Mouse (Mus musculus) CD4-positive helper T cell, adult 2 months (primary cell): ENCODE results near the gene Fam213a.

Source experiments
- DNase-seq: peaks from one replicate; pipeline ENCODE4 v3.0.0-alpha.2; 2012; ENCODE audit warnings: low read depth, missing footprints, low spot score

Fam213a gene

DNA sequence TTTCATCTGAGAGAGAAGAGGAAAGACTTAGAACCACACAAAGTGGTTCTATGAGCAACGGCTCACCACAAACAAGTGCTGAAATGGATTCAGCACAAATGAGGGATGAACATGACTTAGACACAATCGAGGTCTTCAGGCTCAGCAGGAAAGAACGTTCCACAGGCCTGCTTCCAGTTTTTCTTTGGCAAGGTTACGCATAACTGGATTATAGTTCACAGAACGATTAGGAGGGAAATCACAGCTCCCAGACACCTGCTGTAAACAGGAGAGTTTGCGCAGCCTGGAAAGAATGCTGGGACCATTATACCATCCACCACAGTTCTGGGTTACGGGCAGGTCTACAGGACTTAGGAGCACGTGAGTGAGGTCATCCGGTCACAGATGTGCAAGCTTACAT, 7.9 kb downstream of the Fam213a start:
- DNase-seq: no peak

DNA sequence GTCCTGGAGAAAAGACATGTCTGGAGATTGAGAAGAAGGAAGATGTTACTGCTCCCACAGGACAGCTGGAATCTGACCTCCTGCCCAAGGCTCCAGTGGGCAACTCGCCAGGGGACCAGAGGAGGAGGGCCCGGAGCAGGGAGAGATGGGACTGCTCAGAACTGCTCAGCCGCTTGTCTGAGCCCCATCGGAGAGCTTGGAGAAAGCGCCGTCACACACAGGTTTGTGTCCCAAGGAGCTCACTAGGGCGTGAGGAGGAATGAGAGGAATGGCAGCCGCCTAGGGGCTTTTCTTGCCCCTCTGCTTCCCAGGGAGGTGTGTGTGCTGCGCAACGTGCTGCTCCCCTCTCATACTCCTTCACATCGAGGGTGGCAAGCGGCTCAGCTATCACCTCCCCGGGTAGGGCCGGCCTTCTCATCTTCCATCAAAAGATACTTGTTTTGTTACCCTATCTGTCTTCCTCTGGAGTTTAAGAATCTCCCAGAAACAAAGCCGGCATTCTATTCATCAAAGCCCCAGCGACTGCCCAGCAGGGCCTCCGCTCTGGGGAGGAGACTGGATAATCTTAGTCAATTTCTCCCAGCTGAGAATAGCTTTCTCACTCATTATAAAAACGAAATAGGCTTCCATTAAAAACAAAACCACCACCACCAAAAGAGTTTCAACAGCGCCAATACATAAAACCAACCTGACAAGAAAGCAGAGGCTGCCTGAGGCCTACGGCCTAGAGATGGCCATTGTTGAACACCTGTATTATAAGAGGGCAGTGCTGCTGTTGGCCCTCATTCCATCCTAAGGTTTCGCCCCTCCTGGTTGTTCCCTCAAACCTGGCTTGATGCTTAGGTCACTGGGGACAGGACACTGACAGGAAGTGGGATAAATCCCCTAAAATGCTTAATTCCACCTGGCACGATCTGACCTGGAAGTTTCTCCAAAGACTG, 9.1 kb downstream of the Fam213a start:
- no peak for DNase-seq

DNA sequence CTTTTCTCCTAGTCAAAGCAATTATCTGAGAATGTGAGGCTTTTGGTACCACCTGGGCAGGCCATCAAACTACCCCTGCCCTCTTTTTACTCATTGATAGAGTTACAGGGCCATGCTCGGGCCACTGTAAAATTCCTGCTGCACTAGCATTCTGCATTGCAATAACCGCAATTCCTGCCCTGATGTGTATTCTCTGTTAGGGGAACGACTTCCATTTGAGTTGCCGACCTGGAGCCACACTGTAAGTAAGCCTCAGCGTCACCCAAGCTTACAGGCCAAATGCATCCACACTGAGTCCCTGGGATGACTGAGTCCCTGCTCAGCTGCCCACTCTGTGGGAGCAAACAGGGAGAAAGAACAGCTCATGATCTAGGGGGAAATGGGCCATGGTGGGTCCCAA, 12.0 kb downstream of the Fam213a start:
- no peak for DNase-seq

DNA sequence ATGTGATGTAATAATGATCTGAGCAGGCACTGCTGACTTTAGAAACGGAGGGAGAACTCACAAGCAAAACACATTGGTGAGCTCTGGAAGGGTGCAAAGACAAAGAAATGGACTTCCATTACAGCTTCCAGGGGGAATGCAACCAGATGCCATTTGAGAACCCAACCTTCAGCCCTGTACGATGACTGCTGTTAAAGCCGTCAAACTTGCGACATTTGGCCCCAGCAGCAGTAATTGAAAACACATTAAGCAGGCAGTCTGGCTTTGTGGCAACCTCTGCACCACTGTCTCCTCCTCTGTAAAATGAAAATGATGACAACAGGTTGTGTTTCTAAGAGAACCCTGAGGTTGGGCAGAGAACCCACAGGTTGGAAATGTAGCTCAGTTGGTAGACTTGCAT, 12.8 kb downstream of the Fam213a start:
- DNase-seq: no peak

DNA sequence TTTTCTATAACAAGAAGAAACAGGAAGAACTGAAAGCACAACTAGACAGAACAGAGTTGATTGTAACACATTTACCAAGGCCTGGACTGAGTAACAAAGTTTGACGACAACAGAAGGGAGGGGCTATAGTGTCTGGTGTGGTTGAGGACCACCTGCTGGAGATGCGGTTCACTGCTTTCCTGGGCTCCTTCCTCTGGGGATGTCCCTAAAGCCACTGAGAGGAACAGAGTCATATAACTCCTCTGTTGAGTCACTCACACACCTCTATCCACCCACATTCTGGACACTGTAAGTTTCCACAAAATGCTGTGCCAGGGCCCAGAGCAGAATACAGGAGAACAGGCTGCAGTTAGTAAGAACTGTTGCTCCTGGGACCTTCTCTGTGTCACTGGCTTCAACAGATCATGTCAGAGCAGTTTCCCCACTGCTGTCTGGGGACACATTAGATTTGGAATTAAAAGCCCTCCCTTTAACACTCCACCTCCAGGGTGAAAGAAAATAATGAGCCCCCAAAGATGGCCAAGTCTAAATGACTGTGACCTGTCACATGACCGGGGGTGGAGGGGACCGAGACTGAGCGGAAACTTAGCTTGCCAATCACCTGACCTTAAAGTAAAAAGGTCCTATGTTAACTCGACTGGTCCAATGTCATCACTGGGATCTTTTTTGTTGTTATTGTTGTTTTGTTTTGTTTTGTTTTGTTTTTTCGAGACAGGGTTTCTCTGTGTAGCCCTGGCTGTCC, 13.5 kb downstream of the Fam213a start:
- DNase-seq: peak; percentile 74

DNA sequence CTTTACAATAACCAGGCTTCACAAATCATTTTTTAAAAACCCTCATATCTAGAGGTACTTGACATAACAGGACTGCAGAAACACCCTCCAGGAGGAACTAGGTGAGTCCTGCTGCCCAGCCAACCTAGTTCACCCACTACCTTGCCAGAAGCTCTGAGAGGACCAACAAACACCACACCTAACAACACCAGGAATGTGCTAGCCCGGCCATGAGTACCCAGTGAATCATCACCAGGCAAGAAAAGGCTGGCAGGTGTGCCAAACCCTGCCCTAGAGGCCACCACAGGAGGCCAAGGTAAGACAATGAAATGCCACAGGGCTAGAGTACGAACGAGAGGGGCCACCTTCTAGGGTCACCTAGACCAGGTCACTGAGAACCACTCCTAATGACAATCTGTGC, 17.4 kb downstream of the Fam213a start:
- no peak for DNase-seq

DNA sequence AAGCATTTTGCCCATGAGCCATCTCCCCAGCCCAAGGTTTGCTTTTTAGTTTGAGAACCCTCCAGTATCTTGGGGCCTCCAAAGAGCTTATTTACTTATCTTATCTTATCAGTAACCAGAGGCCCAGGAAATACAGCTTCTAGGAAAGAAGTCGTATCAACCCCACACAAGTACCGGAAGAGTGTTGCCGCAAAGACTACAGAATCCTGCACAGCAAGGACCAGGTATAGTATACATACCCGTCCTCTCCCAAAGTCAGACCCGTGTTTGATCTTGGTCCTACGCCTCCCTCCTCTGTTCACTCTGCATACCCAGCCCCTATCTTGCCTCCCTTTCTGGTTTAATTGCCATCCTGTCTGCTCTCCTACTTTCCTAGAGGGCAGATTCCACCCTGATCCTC, 21.1 kb downstream of the Fam213a start:
- DNase-seq: peak; percentile 48

DNA sequence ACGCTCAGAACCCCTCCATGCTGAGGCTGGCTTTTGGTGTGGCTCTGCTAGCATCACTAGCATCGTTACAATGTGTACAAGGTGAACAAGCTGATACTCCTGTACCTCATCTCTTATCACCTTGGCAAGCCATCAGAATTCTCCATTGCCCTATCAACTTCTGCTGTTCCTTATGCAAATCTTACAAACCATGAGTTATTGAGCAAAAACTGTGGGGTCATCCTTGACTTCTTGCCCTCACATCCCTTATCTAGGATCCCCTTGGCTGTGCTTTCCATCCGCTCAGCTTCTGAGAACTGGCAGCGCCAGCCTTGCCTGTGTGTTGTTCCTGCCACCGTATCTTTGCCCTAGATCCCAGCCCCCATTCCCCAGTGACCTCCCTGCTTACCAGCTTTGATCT, 24.8 kb downstream of the Fam213a start:
- DNase-seq: no peak

DNA sequence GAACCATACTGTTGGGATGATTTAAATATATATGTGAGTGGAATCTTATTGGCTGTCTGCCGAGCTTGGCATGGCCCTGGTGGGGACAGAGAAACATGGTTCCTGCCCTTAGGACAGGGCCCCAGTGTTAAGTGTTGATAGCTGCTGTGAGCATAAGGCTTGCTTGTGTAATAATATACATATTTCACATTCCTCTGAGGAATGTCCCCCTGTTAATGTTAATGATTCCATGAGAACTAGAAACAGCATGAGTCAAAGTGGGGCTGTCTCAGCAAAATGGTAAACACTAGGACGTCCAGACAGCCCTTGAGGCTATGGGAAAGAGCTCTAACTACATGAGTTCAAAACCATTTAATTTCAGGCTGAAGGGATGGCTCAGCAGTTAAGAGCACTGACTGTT, 26.4 kb downstream of the Fam213a start:
- DNase-seq: no peak

DNA sequence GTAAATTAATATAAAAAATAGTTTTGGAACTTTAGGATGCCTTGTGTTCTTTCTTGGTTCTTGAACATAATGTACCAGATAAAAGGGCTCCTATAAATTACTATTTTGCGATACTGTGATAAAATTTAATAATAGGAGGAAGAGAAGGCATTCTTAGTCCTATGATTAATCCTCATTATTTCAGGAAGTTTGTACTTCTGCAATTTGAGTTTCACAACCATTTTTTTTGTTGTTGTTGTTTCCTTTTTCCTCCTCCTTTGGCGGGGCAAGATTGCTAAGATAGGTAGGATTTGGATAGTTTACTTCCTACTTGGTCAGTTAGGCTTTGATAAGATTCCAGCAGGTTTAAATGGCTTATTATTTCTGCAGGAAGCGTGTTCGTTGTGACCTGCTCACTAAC, 28.0 kb downstream of the Fam213a start:
- no peak for DNase-seq

DNA sequence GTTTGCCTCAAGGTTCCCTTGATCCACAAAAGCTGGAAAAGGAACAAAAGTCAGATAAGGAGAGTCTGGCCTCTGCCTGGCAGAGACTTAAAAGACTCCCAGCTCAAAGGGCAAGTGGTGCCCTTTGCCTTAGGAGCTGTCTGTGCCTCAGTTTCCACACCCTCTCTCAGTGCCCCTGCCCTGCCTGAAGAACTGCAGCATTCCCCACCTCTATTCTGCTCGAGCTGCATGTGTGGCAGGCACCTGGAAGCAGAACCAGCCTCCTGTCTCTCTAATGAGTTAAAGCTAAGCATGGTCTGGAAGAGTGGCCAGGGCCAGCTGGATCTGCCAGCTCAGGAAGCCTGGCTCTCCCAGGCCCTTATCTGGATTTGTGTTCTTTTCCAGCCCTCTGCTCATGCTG, 33.9 kb downstream of the Fam213a start:
- no peak for DNase-seq

DNA sequence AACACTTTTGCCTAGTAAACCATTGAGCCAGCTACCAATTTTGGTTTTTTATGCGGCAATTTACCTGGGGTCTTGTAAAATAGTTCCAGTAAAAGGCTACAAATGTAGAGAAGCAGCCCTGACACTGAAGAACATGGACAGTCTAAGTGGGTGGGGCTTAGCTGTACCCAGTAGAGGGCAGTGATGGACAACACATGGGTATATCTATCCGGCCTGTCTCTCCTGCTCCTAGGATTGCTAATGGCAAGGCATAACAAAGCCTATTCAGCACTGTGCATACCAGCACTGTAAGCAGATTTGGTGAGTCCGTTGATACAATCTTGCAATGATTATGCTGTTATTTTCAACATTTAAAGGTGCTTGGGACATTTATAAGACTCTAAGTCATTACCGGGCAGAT, 34.6 kb downstream of the Fam213a start:
- no peak for DNase-seq

DNA sequence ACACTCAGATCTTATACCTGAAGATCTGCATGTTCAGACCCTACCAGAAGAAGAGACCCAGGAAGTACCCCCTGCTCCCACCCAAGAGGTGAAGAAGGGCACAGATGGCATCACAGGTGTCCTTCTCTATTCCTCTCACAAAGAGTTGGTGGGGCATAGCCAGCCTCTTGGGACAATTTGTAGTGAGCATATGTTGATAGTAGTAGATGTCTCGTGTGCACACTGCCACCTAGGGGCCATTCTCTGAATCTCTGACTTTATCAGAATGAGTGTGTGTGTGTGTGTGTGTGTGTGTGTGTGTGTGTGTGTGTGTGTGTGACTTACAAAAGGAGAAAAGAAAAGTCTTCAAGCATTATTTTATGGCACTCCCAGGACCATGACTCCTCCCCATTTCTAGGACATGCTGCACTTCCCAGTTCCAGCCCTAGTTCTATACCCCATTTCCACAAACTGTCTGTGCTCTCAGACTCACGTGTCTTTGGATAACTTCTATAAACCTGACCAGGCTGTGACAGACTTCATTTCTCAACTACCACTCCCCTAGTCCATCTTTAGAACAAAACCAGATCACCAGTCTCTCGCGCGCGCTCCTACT, 38.4 kb downstream of the Fam213a start:
- DNase-seq: peak; percentile 85

DNA sequence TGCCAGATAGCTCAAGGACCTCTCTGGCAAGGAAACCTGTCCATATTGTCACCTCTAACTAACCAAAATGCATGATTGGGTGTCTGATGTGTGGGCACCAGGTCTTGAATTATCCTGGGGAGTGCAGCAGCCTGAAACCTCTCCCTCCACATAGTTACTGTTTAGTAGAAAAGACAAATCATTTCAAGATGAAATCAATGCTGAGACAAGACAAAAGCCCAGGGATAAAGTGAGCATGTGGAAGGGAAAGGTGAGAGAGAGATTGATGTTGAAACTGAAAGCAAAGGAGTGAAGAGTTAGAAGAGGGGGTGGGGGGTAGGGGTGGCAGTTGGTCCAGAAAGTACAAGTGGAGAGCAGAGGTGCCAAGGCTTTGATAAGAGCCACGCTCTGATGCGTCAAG, 45.5 kb downstream of the Fam213a start:
- peak; percentile 58 for DNase-seq

DNA sequence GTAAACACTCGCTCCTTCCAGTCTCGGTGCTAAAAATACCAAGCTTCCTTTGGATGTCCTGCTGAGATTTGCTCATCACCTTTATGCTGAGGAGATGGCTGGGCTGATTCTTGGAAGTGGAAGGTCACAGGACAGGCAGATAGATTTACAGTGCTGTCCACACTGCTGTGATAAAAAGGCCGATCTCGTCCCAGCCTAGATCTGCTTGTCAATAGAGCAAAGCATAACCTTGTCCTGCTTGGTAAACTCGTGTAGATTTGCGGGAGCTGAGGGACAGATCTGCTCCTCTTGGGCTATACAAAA, 46.0 kb downstream of the Fam213a start:
- DNase-seq: no peak

DNA sequence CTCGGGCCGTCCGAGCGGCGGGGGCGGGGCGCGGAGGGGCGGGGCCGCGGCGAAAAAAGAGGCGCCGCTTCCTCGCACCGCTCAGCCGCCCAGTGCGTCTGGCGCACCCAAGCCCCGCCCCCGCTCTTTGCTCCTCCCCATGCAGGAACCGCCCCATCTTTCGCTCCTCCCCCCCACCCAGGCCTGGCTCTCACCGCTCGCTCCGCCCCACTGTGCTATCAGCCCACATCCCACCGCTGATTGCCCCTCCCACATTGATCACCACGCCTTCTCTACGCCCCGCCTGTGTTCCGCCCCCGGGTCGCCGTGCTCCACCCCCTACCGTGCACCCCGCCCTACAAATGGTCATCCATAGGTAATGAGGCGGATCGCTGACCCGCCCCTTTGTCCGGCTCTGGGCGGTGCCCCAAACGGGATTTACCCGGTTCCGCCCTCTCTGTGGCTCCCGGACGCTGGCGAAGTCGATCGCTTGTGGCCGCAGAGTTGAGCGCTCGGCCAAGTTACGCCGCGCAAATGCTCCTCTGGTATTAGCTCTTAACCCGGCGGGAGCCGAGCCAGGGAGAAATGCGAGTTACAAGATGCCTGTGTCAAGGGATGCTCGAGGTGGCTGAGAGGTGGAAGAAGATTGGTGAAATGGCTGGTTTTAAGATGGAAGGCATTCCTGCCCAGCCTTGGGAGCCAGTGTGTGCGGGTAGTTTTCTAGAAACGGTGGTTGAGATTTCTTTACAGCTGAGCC, 46.6 kb downstream of the Fam213a start:
- peak; percentile 97 for DNase-seq

DNA sequence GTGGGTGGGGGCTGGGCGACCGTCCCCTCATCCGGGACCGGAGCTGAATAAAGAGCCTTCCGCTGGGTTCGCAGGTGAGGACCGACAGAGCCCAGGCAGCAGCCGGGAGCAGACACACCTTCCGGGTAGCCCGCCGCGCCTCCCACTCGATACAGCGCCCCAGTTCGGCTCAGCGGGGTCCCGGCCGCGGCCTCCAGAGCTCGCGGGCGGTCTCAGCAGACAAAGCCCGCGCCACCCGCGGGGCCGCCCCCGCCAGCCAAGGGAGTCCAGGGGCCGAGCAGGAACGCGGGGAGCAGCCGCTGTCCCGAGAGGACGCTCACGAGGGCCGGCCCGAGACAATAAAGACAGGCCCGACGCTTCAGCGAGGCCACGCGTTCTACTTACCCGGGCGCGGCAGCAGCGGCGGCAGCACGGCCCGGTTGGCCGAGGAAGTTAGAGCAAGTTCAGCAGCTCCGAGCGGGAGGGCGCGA, 47.2 kb downstream of the Fam213a start, which contains the start of gene Tspan14:
Gene Tspan14, minus strand, starts transcription at position 416 of the 470 bp plus-strand sequence.
- peak; percentile 72 for DNase-seq

DNA sequence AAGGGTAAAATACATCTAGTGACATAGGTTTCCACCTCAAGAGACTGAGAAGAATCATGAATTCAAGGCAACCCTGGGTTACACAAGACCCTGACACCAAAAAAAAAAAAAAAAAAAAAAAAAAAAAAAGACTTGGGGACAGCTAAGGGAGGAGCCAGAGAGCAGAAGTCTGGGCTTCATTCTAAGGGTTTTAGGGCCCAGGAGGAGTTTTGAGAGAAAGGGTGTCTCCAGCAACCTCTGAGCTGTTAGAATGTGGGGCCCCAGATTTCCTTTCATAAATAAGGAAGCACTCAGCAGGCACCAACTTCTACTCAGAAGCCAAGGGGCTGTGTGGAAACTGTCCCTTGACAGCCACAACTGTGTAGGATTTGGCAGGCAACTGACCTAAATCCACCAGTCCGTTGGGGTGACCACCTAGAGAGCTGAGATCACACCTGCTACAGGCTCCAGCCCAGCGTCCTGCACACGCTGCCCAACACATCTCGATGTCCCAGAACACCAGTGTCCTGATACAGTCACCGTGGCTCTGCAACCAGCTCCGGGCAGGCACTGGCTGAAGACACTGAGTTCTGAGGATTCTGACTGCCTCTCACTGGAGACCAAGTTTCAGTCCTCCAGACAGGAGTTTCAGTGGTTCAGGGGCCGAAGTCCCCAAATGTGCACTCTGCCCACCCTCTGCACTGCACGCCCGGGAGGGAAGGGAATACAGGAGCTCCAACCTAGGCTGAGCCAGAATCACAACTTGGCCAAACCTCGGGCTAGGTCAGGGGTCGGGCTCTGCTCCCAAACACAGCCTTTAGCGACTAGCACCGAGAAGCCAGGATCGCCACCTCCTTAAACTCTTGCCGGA, 47.9 kb downstream of the Fam213a start:
- DNase-seq: peak; percentile 55

DNA sequence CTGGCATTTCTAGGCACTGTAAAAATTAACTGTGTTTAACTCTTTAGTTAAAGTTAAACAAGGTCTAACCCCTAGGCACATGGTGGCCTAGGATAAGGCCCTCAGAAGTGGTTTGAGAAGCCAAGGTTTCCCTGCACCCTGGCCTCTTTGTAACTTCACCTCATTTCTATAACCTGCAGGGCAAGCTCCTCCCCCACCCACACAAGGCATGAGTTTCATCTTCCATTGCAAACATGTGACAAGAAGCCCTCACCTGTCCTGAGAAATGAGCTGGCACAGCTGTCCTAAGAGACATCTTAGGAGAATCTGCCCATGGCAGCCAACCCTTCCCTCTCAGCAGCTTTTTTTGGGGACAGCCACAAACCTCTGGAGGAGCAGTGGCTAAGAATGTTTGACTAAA, 48.7 kb downstream of the Fam213a start:
- peak; percentile 70 for DNase-seq

DNA sequence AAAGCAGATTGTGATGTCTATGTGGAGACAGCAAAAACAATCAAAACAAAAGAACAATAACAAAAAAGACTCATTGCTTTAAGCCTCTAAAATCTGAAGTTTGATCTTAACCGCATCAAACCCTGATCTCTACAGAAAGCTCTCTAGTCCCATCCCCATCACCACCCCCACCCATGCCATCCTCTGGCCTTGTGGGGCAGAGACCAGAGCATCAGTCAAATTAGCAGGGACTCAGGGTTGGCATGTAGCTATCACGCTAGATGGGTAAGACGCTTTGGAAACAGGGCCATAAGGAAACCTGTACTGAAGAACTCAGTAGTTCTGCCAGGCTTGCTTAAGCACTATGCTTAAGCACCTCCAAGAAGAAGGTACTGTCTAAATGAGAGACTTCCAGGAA, 49.4 kb downstream of the Fam213a start:
- peak; percentile 50 for DNase-seq
